In genomic region chr11:64386333-64386732, GRCm38 (mm10) we compare ENCODE assay signal across 36 mouse cellular contexts. TPM values are rescaled to one million over a fixed set of nuclear protein-coding genes. Genes with fewer than 3 reads are reported as not detected.
"Had no signal": no experiment of that assay in that cellular context is flagged by ENCODE, and none has a peak within 500 bp of the region (broad histone marks: within the 10 kb centered on the region; RNA-seq: fewer than 3 reads in every experiment).

No protein-coding gene starts in this region.

- ATAC-seq: hindbrain, embryonic 16.5 days; hindbrain, postnatal 0 days; inflammation-experienced regulatory T-cells, adult 6 months; intestine, embryonic 15.5 days; intestine, embryonic 16.5 days; intestine, postnatal 0 days had no signal

- H3K4me3 ChIP-seq: heart, embryonic 12.5 days; heart, embryonic 13.5 days; heart, embryonic 15.5 days; hindbrain, embryonic 10.5 days; hindbrain, embryonic 12.5 days; hindbrain, embryonic 13.5 days; hindbrain, embryonic 15.5 days; intestine, embryonic 15.5 days; kidney, embryonic 15.5 days; layer of hippocampus, adult 2 months; left cerebral cortex, adult 2 months had no signal

- DNase-seq: heart, postnatal 10 days; heart, postnatal 14 days; heart, postnatal 36 days; heart, postnatal 4 days; kidney, adult 11 months; kidney, adult 18-20 months; kidney, adult 2 months; kidney, adult 8-10 months; kidney, adult 9 months; kidney, postnatal 10 days; kidney, postnatal 14 days; kidney, postnatal 25 days; kidney, postnatal 36 days; kidney, postnatal 4 days; layer of hippocampus, adult 9-11 months; layer of hippocampus, postnatal 36 days had no signal

- H3K27ac ChIP-seq: heart, embryonic 13.5 days; heart, embryonic 15.5 days; hindbrain, embryonic 10.5 days; hindbrain, embryonic 12.5 days; hindbrain, embryonic 13.5 days; hindbrain, embryonic 14.5 days; hindbrain, embryonic 15.5 days; hindbrain, postnatal 0 days; intestine, embryonic 15.5 days; kidney, embryonic 15.5 days; kidney, postnatal 0 days; layer of hippocampus, adult 2 months; left cerebral cortex, adult 2 months had no signal

RNA-seq across cellular contexts. Expression of gene Hs3st3a1, which starts 48.8 kb away (rescaled TPM):
- total RNA-seq: hematopoietic stem cell, adult 5-6 weeks had no signal

RNA-seq across cellular contexts. Expression of gene F930015N05Rik, which starts 50.1 kb away (rescaled TPM):
- total RNA-seq: heart, postnatal 4 days; hematopoietic stem cell, adult 5-6 weeks; layer of hippocampus, postnatal 14 days had no signal
